Mouse (Mus musculus) urinary bladder, postnatal 10 days (tissue): ENCODE measurements around the gene Ntn1.

Source experiments
- DNase-seq: peaks from one replicate; pipeline ENCODE4 v3.0.0; 2022; ENCODE audit warnings: low spot score

Gene Ntn1

GRCm38 (mm10) chr11:68177415-68177814, 223.2 kb downstream of the Ntn1 start:
- DNase-seq: no peak

- no peak for DNase-seq
Measured at GRCm38 (mm10) chr11:68176550-68176949, 224.1 kb downstream of the Ntn1 start.

GRCm38 (mm10) chr11:68172648-68173045, 228.0 kb downstream of the Ntn1 start:
- DNase-seq: no peak

DNA sequence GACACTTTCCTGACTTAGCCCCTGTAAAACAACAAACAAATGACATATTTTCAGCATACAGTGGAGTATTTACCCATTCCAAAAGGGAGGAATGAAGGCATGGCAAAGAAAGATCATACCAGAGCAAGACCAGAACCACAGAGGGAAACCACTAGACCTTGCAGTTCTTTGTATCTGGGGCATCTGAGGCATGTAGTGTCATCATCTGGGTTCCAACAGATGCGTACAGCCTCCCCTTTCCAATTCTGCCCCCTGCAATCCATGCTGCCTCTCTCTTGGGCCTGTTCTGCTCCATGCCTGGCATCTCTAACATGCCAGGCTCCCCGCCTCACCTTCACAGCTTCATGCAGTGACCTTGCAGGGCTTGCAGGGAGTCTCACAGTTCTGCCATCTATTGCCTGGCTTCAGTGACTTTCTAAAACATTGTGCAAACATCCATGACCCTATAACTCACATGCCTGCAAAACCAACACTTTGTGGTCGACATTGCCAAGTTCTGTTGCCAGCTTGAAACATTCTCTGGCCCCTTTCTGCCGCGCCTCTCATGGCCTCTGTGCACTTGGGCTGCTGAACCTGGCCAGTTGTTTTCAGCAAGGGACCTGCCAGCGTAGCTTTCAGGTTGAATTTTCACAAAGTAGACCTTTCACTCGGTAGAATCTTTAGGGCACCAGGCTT, 228.5 kb downstream of the Ntn1 start:
- DNase-seq: no peak

GRCm38 (mm10) chr11:68168427-68168826, 232.2 kb downstream of the Ntn1 start:
- no peak for DNase-seq

DNA sequence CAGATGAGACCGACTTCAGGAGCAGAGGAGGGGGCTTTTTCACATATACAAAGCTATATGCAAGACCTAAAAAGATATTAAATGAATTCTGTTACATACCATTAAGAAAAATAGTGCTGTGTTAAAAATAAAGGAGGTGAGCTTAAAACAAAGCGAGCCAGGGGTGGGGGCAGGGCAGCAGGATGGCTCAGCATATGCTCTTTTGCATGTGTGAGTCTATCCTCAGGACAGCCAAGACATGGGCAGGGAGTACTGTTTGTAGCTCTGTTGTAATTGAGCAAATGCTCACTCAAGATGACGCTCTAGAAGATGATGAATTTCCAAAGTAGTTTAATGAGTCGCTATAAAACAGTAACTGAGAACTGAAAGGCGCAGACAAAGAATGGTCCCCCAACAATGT, 236.2 kb downstream of the Ntn1 start:
- no peak for DNase-seq

DNA sequence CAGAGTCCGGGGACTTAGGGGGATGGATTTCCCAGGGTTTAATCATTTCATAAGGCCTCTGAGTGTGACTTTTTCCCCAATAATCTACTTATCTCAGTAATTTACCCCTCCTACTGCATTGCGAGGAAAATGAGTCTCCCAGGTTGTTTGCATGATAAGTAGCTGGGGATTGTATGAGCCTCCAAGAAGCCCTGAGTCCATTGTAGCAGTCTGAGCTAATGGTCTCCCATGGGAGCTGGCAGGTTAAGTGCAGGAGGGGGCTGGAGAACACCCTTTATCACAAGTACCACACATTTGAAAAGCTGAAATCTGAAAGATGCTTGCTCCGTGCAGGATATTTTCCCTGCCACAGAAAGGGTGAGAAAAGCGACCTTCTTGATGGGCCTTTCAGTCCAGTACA, 240.8 kb downstream of the Ntn1 start:
- no peak for DNase-seq
